Mouse (Mus musculus) liver, embryonic 12.5 days (tissue): Measurements from ENCODE around the gene Slc4a11. TPM values are rescaled to one million over a fixed set of nuclear protein-coding genes. Genes with fewer than 3 reads are reported as not detected.
"Not testable (repeated sequence)": the region's sequence is repeated elsewhere in the genome, so short reads cannot be mapped to it uniquely, and the experiment has no call there.

Experiments
- ATAC-seq: fragments of 200-750 bp; cut with Nextera tagmentation; 2 replicates; pipeline ENCODE4 v1.8.0; 2017; ENCODE audit warnings: moderate number of reproducible peaks, mild to moderate bottlenecking, moderate library complexity
- H3K27ac ChIP-seq: fragments of 300-500 bp; sonication (generic); 2 replicates; pipeline ENCODE4 v1.5.1; 2016; ENCODE audit warnings: mild to moderate bottlenecking
- H3K27me3 ChIP-seq: fragments of 300-500 bp; sonication (generic); replicated peaks from 2 replicates; pipeline ENCODE4 v1.6.1; 2016; ENCODE audit warnings: mild to moderate bottlenecking, moderate library complexity
- H3K36me3 ChIP-seq: fragments of 300-500 bp; sonication (generic); 2 replicates; pipeline ENCODE4 v1.6.1; 2016; ENCODE audit warnings: mild to moderate bottlenecking, moderate library complexity
- H3K4me1 ChIP-seq: fragments of 300-500 bp; sonication (generic); 2 replicates; pipeline ENCODE4 v1.6.1; 2016
- H3K4me2 ChIP-seq: fragments of 300-500 bp; sonication (generic); 2 replicates; pipeline ENCODE4 v1.6.1; 2016; ENCODE audit warnings: mild to moderate bottlenecking, moderate library complexity
- H3K4me3 ChIP-seq: fragments of 300-500 bp; sonication (generic); 2 replicates; pipeline ENCODE4 v1.5.1; 2016; ENCODE audit warnings: mild to moderate bottlenecking, moderate library complexity
- H3K9ac ChIP-seq: fragments of 300-500 bp; sonication (generic); 2 replicates; pipeline ENCODE4 v1.6.1; 2016; ENCODE audit warnings: mild to moderate bottlenecking, moderate library complexity
- H3K9me3 ChIP-seq: fragments of 300-500 bp; sonication (generic); replicated peaks from 2 replicates; pipeline ENCODE4 v1.6.1; 2016; ENCODE audit warnings: mild to moderate bottlenecking, moderate library complexity
- WGBS: fragments of 180-500 bp; shearing (Covaris S2); methylation state at CpG from one replicate; pipeline ENCODE4 v1.1.7; 2016; ENCODE audit not compliant: insufficient replicate concordance; 5-methylcytosine and 5-hydroxymethylcytosine counted together
- polyA plus RNA-seq: library from polyadenylated mRNA; unstranded; fragments of >200 nt; fragmentation: Nextera tagmentation; extraction: Ambion mirVana; gene quantifications from 2 replicates; pipeline ENCODE4 v1.2.1, GENCODE M21; 2016

Slc4a11 gene
- polyA plus RNA-seq, 1 experiment from 2014 or later, result not detected

GRCm38 (mm10) chr2:130677211-130677610 is 20.1 kb downstream of the Slc4a11 start:
- H3K4me1 ChIP-seq, result no peaks in the 10 kb centered on the region
- H3K9ac ChIP-seq, result no peak overlapping the region
- H3K9me3 ChIP-seq, result no peaks in the 10 kb centered on the region
- H3K4me2 ChIP-seq, result no peak overlapping the region
- no peak overlapping the region for H3K4me3 ChIP-seq
- H3K27me3 ChIP-seq, result no peaks in the 10 kb centered on the region
- no peak for ATAC-seq
- H3K27ac ChIP-seq, result no peak overlapping the region
- WGBS, result 85% methylated on average over 10 of the region's 10 CpGs
- H3K36me3 ChIP-seq, result peaks cover 100% of the 10 kb centered on the region

DNA sequence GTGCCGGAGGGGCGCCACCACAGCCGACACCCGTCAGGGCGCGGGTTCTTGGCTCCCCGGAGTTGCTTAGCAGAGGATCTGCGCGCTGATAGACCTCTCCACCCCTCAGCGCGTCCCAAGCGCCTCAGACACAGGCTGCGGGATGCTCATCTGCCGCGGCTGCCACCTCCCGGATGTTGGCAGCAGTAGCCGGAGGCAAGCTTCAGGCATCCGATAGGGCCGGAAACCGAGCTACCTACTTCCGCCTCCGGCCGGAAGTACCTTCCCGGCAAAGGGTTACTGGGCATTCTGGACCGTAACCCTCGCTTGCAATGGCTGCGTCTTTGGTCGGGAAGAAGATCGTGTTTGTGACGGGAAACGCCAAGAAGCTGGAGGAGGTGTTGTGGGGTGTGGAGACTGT is 29.8 kb downstream of the Slc4a11 start, which contains the start of gene Itpa:
Gene Itpa, plus strand, starts transcription at position 52 of the 400 bp plus-strand sequence.
- Histone ChIP-seq H3K4me3 (peak within 1 kb of the TSS; percentile 85), H3K9me3 (no peaks in the 10 kb centered on the region), H3K27me3 (no peaks in the 10 kb centered on the region), H3K9ac (peak within 1 kb of the TSS; percentile 80), H3K27ac (peak within 1 kb of the TSS; percentile 92), H3K4me2 (peak within 1 kb of the TSS; percentile 92), H3K4me1 (peaks cover 64% of the 10 kb centered on the region), H3K36me3 (peaks cover 29% of the 10 kb centered on the region)
- ATAC-seq, result peak; percentile 75
- WGBS, result 1% methylated on average over 31 of the region's 31 CpGs

DNA sequence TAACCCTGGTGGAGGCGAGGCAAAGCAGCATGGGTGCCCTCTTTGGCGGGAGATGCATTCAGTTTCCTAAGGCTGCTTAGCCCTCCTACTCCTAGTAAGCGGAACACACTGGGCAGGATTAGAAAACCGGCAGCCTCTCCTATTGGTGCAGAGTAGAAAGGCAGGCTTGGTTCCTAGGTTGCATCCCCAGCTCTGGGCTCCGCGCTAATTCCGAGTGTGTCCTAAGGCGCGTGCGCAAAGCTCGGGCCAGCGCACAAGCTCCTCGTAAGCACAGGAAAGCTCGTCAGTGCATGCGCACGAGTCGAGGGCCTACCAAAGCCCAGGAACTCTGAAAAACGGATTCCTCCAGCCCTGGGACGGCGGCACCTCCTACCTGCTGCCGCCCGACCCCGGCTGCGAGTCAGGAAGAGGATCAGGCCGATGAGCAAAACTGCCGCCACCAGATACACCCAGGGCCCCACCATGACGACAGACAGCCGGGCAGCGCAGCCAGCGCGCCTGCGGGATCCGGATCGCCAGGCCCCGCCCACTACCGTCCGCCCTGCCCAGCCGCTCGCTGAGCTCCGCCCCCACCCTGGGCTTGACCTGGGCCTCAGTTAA is 33.1 kb downstream of the Slc4a11 start, which contains the start of gene Ddrgk1:
Gene Ddrgk1, minus strand, starts transcription at position 558 of the 600 bp plus-strand sequence.
- Histone ChIP-seq H3K9me3 (no peaks in the 10 kb centered on the region), H3K27ac (peak within 1 kb of the TSS; percentile 96), H3K36me3 (peaks cover 37% of the 10 kb centered on the region), H3K4me2 (peak within 1 kb of the TSS; percentile 86), H3K4me3 (peak within 1 kb of the TSS; percentile 65), H3K27me3 (no peaks in the 10 kb centered on the region), H3K4me1 (peaks cover 52% of the 10 kb centered on the region), H3K9ac (peak within 1 kb of the TSS; percentile 82)
- ATAC-seq, result peak; percentile 93
- under 1% methylated on average over 40 of the region's 40 CpGs for WGBS

DNA sequence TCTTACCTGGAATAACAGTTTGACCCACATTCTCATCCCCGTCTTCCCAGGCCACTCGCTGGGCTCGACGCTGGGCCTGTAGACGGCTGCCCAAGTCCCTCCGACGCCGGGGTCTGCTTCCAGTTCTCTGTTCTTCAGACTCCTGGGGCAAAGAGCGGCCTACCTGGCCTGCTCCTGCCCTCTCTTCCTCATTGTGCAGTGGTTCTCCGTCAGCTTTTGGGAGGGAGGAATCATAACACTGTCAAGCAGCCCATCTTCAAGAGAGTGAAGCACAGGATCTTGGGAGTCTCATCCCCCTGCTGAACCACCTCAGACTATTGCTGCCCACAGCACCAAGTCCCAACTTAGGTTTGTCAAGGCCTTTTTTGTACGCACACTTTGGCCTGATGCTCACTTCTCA is 34.0 kb downstream of the Slc4a11 start:
- Histone ChIP-seq H3K27ac (peak overlapping the region; percentile 96), H3K4me1 (peaks cover 43% of the 10 kb centered on the region), H3K36me3 (peaks cover 45% of the 10 kb centered on the region), H3K9me3 (no peaks in the 10 kb centered on the region), H3K27me3 (no peaks in the 10 kb centered on the region), H3K4me3 (peak overlapping the region; percentile 65), H3K9ac (peak overlapping the region; percentile 82), H3K4me2 (peak overlapping the region; percentile 86)
- ATAC-seq, result no peak
- WGBS, result 86% methylated on average over 11 of the region's 11 CpGs

- no peak overlapping the region for H3K4me2 ChIP-seq
- peak overlapping the region; percentile 11; the same call in 1 of the 2 replicates for H3K27ac ChIP-seq
- peaks cover 93% of the 10 kb centered on the region for H3K36me3 ChIP-seq
- ATAC-seq, result no peak
- peaks cover 59% of the 10 kb centered on the region for H3K4me1 ChIP-seq
- no peaks in the 10 kb centered on the region for H3K9me3 ChIP-seq
- 93% methylated on average over 10 of the region's 10 CpGs for WGBS
- H3K27me3 ChIP-seq, result no peaks in the 10 kb centered on the region
- no peak overlapping the region for H3K4me3 ChIP-seq
- no peak overlapping the region for H3K9ac ChIP-seq
Observed at GRCm38 (mm10) chr2:130658530-130658929, 38.8 kb downstream of the Slc4a11 start.

GRCm38 (mm10) chr2:130657541-130657940 is 39.8 kb downstream of the Slc4a11 start:
- H3K27ac ChIP-seq, result peak overlapping the region; percentile 92; the same call in 1 of the 2 replicates

GRCm38 (mm10) chr2:130656536-130656935 is 40.8 kb downstream of the Slc4a11 start:
- peak overlapping the region; percentile 52 for H3K4me2 ChIP-seq
- peaks cover 93% of the 10 kb centered on the region for H3K36me3 ChIP-seq
- H3K9me3 ChIP-seq, result no peaks in the 10 kb centered on the region
- H3K4me1 ChIP-seq, result peaks cover 48% of the 10 kb centered on the region
- H3K9ac ChIP-seq, result peak overlapping the region; percentile 45
- no peak for ATAC-seq
- no peaks in the 10 kb centered on the region for H3K27me3 ChIP-seq
- WGBS, result 89% methylated on average over 9 of the region's 9 CpGs
- H3K4me3 ChIP-seq, result no peak overlapping the region
- peak overlapping the region; percentile 92 for H3K27ac ChIP-seq

More at GRCm38 (mm10) chr2:130657541-130657940, 39.8 kb downstream of the Slc4a11 start:
- Histone ChIP-seq H3K9me3 (no peaks in the 10 kb centered on the region), H3K4me3 (no peak overlapping the region), H3K9ac (no peak overlapping the region; the same call in 1 of the 2 replicates), H3K4me1 (peaks cover 56% of the 10 kb centered on the region), H3K4me2 (no peak overlapping the region), H3K27me3 (no peaks in the 10 kb centered on the region), H3K36me3 (peaks cover 99% of the 10 kb centered on the region)
- no peak for ATAC-seq
- WGBS, result 85% methylated on average over 6 of the region's 6 CpGs

DNA sequence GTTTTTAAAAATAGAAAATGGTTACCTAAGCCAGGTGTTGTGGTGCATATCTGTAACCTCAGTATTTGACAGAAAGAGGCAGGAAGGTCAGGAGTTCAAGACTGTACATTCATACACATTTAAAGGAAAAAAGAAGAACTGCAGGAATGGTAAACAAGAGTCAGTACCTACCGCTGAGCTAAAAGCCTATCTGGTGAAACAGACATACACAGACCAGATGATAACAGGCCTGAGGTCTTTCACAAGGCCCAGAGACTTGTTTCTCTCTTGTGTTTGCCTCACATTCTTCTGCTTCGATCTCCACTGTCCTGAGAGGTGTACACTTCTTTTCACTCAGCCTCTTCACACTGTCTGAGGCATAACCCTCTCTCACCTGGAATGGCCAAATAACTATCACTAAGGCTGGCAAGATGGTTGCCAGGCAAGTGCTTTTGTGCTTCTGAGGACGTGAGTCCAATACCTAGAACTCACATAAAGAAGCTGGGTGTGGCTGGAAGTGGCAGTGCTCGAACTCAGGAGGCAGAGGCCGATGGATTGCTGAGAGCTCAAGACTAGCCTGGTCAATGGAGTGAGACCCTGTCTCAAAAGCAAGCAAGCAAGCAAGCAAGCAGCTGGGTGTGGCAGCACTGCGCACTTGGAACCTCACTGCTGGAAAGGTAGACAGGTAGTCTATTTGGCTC is 41.5 kb downstream of the Slc4a11 start:
- H3K4me1 ChIP-seq, result peaks cover 48% of the 10 kb centered on the region
- H3K36me3 ChIP-seq, result peaks cover 89% of the 10 kb centered on the region
- H3K9me3 ChIP-seq, result no peaks in the 10 kb centered on the region
- peak; percentile 92 for ATAC-seq
- H3K27me3 ChIP-seq, result no peaks in the 10 kb centered on the region
- WGBS, result 34% methylated on average over 6 of the region's 6 CpGs
- peak overlapping the region; percentile 45 for H3K9ac ChIP-seq
- peak overlapping the region; percentile 92 for H3K27ac ChIP-seq
- peak overlapping the region; percentile 52 for H3K4me2 ChIP-seq
- no peak overlapping the region for H3K4me3 ChIP-seq

- H3K4me2 ChIP-seq, result peak overlapping the region; percentile 17; the same call in 1 of the 2 replicates
- H3K4me3 ChIP-seq, result no peak overlapping the region
- peak overlapping the region; percentile 92 for H3K27ac ChIP-seq
- H3K27me3 ChIP-seq, result no peaks in the 10 kb centered on the region
- ATAC-seq, result peak; percentile 42; the same call in 1 of the 2 replicates
- H3K36me3 ChIP-seq, result peaks cover 79% of the 10 kb centered on the region
- WGBS, result 56% methylated on average over 1 of the region's 1 CpGs
- H3K4me1 ChIP-seq, result peaks cover 48% of the 10 kb centered on the region
- H3K9ac ChIP-seq, result 0 out of 2 replicates have a peak overlapping the region, but pooled peaks have one; percentile 15
- no peaks in the 10 kb centered on the region for H3K9me3 ChIP-seq
Observed at GRCm38 (mm10) chr2:130653760-130654159, 43.6 kb downstream of the Slc4a11 start.

DNA sequence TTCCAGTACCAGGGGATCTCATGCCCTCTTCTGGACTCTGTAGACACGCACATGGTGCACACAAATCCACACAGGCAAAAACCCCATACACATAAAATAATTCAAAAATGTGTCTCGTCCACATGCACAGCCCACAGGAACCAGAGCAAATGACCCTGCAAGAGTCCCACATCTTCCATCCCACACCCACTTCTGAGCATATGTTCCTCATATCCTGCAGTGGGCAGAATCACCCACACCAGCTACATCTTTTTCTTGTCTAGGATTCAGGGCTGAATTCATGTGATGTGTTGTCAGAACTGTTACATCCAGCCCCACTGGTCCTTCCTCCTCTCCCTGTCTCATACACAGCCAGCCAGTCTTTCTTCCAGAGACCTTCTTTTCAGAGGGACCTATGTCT is 44.0 kb downstream of the Slc4a11 start:
- H3K36me3 ChIP-seq, result peaks cover 75% of the 10 kb centered on the region
- no peaks in the 10 kb centered on the region for H3K27me3 ChIP-seq
- no peak overlapping the region for H3K4me2 ChIP-seq
- H3K4me3 ChIP-seq, result no peak overlapping the region
- H3K9ac ChIP-seq, result 0 out of 2 replicates have a peak overlapping the region, but pooled peaks have one; percentile 15
- H3K4me1 ChIP-seq, result peaks cover 48% of the 10 kb centered on the region
- no peaks in the 10 kb centered on the region for H3K9me3 ChIP-seq
- H3K27ac ChIP-seq, result peak overlapping the region; percentile 92
- 82% methylated on average over 2 of the region's 2 CpGs for WGBS
- no peak for ATAC-seq

GRCm38 (mm10) chr2:130649028-130649427 is 48.3 kb downstream of the Slc4a11 start:
- ATAC-seq, H3K4me3 ChIP-seq, H3K27me3 ChIP-seq, H3K4me2 ChIP-seq, H3K9me3 ChIP-seq, H3K27ac ChIP-seq, H3K9ac ChIP-seq: not testable (repeated sequence)
- Histone ChIP-seq H3K36me3 (peaks cover 32% of the 10 kb centered on the region), H3K4me1 (peaks cover 12% of the 10 kb centered on the region)
- 73% methylated on average over 6 of the region's 6 CpGs for WGBS

- H3K36me3 ChIP-seq, result peaks cover 4% of the 10 kb centered on the region; the same call in 1 of the 2 replicates
- H3K27me3 ChIP-seq, result peaks cover 18% of the 10 kb centered on the region
- no peak overlapping the region for H3K4me3 ChIP-seq
- WGBS, result 71% methylated on average over 4 of the region's 4 CpGs
- no peak overlapping the region for H3K4me2 ChIP-seq
- no peak for ATAC-seq
- peaks cover 14% of the 10 kb centered on the region for H3K4me1 ChIP-seq
- no peaks in the 10 kb centered on the region for H3K9me3 ChIP-seq
- no peak overlapping the region for H3K9ac ChIP-seq
- H3K27ac ChIP-seq, result no peak overlapping the region
Observed at GRCm38 (mm10) chr2:130645198-130645597, 52.1 kb downstream of the Slc4a11 start.
